Mouse (Mus musculus): ENCODE measurements around the gene Npcd.

DNA sequence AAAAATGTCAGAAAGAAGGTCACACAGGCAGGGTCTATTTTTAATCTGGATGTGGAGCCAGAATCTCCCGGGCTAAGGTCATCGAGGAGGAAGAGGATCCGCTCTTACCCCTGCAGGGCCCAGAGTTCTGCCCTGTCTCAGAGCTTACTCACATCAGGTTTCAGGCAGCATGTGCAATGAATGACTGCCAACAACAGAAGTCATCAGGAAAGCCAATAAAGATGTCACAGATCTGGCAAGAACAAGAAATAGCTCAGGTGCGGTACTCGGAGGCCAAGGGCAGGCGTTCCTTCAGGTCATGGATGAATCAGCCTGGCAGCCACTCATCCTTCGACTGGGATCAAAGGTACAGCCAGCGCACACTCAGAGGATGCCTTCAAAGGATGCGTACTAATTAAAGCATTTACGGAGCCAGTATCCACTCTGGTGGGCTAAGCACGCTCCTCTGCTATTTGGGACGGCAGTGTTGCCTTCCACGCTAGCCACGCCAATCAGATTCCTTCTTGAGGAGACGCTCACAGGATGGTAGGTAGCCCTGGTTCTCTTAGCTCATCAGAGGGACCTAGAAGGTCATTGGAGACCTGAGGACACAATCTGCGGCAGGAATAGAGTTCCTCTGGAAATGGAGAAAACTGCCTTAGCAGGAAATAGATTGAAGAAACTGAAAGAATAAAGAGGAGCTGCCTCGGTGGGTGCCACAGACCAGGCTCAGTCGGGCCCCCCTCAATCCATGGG, 41.4 kb upstream of the Npcd start:
- no peak for TF ChIP-seq CTCF (IDR thresholded peaks at IDR 0.05)
- no peak for TF ChIP-seq POLR2A (IDR thresholded peaks at IDR 0.05; ENCODE audit: insufficient read depth, low read depth, low read length)
- TF ChIP-seq EP300 (IDR thresholded peaks at IDR 0.05; ENCODE audit: insufficient read depth, low read depth, low read length) = no peak

Data from heart, adult 2 months (tissue).